Mouse (Mus musculus) heart, embryonic 14.5 days (tissue): ENCODE results near the gene Tas2r116. TPM values are rescaled to one million over a fixed set of nuclear protein-coding genes. Genes with fewer than 3 reads are reported as not detected.

Experiments used
- ATAC-seq: fragments of 200-750 bp; cut with Nextera tagmentation; 2 replicates; pipeline ENCODE4 v1.8.0; 2017; ENCODE audit warnings: low read depth, moderate TSS enrichment; ENCODE audit not compliant: insufficient number of reproducible peaks, insufficient read depth, low FRiP score
- H3K27ac ChIP-seq, 2 experiments: fragments of 200-500 bp in 1 of 2; fragments of 300-500 bp in 1 of 2; sonication (generic) in 1 of 2; replicated peaks in 1 of 2; 2 replicates each; pipeline ENCODE4 v1.5.1; 2012 to 2014; ENCODE audit warnings: low read depth in 2 of 2, low read length in 2 of 2, control low read depth in 1 of 2, mild to moderate bottlenecking in 1 of 2, mixed read lengths in 1 of 2; ENCODE audit not compliant: control insufficient read depth in 1 of 2, insufficient read depth in 1 of 2
- H3K27me3 ChIP-seq: fragments of 300-500 bp; sonication (generic); 2 replicates; pipeline ENCODE4 v1.6.1; 2014; ENCODE audit warnings: mild to moderate bottlenecking, low read length, control low read depth; ENCODE audit not compliant: control insufficient read depth, insufficient read depth
- H3K36me3 ChIP-seq: fragments of 300-500 bp; sonication (generic); 2 replicates; pipeline ENCODE4 v1.6.1; 2014; ENCODE audit warnings: mild to moderate bottlenecking, control low read depth, low read length, mixed read lengths; ENCODE audit not compliant: control insufficient read depth, insufficient read depth
- H3K4me1 ChIP-seq, 2 experiments: fragments of 200-500 bp in 1 of 2; fragments of 300-500 bp in 1 of 2; sonication (generic) in 1 of 2; 2 replicates each; pipeline ENCODE4 v1.6.1; 2012 to 2014; ENCODE audit warnings: low read length in 2 of 2, control low read depth in 1 of 2, mixed read lengths in 1 of 2; ENCODE audit not compliant: control insufficient read depth in 2 of 2, insufficient read depth in 2 of 2
- H3K4me2 ChIP-seq: fragments of 300-500 bp; sonication (generic); 2 replicates; pipeline ENCODE4 v1.6.1; 2014; ENCODE audit warnings: mild to moderate bottlenecking, low read length
- H3K4me3 ChIP-seq, 2 experiments: fragments of 200-500 bp in 1 of 2; fragments of 300-500 bp in 1 of 2; sonication (generic) in 1 of 2; 2 replicates each; pipeline ENCODE4 v1.5.1; 2012 to 2014; ENCODE audit warnings: low read length in 2 of 2, mild to moderate bottlenecking in 2 of 2, control low read depth in 1 of 2, low read depth in 1 of 2, moderate library complexity in 1 of 2; ENCODE audit not compliant: control insufficient read depth in 1 of 2, insufficient read depth in 1 of 2
- H3K9ac ChIP-seq: fragments of 300-500 bp; sonication (generic); 2 replicates; pipeline ENCODE4 v1.6.1; 2014; ENCODE audit warnings: mild to moderate bottlenecking, low read length
- H3K9me3 ChIP-seq: fragments of 300-500 bp; sonication (generic); 2 replicates; pipeline ENCODE4 v1.6.1; 2016; ENCODE audit warnings: low read length, control low read depth; ENCODE audit not compliant: control insufficient read depth
- WGBS: fragments of 180-500 bp; shearing (Covaris S2); extraction: QIAGEN DNeasy Blood & Tissue Kit; methylation state at CpG from one replicate; pipeline ENCODE4 v1.1.7; 2014; 5-methylcytosine and 5-hydroxymethylcytosine counted together
- polyA plus RNA-seq: library from polyadenylated mRNA; unstranded; fragments of >200 nt; fragmentation: Nextera tagmentation; extraction: Ambion mirVana; gene quantifications from 2 replicates; pipeline ENCODE4 v1.2.1, GENCODE M21; 2014

Gene Tas2r116
- not detected in 2 replicates for polyA plus RNA-seq

GRCm38 (mm10) chr6:132855138-132855537 lies at the start of gene Tas2r116:
Gene Tas2r116 (plus strand): TSS chr6:132855438.
- Histone ChIP-seq H3K4me2 (no peak within 1 kb of the TSS), H3K27me3 (no peaks in the 10 kb centered on the region), H3K36me3 (no peaks in the 10 kb centered on the region), H3K4me3 (no peak within 1 kb of the TSS), H3K9me3 (no peaks in the 10 kb centered on the region), H3K9ac (no peak within 1 kb of the TSS), H3K4me1 (no peaks in the 10 kb centered on the region), H3K27ac (no peak within 1 kb of the TSS)
- WGBS = 61% methylated on average over 1 of the region's 1 CpGs
- ATAC-seq = no peak

- WGBS = 61% methylated on average over 1 of the region's 1 CpGs
- Histone ChIP-seq H3K27ac (no peak within 1 kb of the TSS), H3K4me2 (no peak within 1 kb of the TSS), H3K9ac (no peak within 1 kb of the TSS), H3K9me3 (no peaks in the 10 kb centered on the region), H3K27me3 (no peaks in the 10 kb centered on the region), H3K4me3 (no peak within 1 kb of the TSS), H3K36me3 (no peaks in the 10 kb centered on the region), H3K4me1 (no peaks in the 10 kb centered on the region)
- ATAC-seq = no peak
Measured at GRCm38 (mm10) chr6:132846842-132847241, 8.4 kb upstream of the Tas2r116 start, which contains the start of gene Tas2r123. Gene Tas2r123 (plus strand): TSS chr6:132847142.

GRCm38 (mm10) chr6:132867708-132868107 lies 12.5 kb downstream of the Tas2r116 start, which contains the start of gene Tas2r110:
Gene Tas2r110 (plus strand): TSS chr6:132868008.
- no peaks in the 10 kb centered on the region for H3K27me3 ChIP-seq
- no peak within 1 kb of the TSS for H3K9ac ChIP-seq
- H3K36me3 ChIP-seq = no peaks in the 10 kb centered on the region
- H3K4me2 ChIP-seq = no peak within 1 kb of the TSS
- H3K4me3 ChIP-seq = no peak within 1 kb of the TSS
- no peak within 1 kb of the TSS for H3K27ac ChIP-seq
- H3K4me1 ChIP-seq = no peaks in the 10 kb centered on the region
- no peak for ATAC-seq
- H3K9me3 ChIP-seq = no peaks in the 10 kb centered on the region

- Histone ChIP-seq H3K27me3 (no peaks in the 10 kb centered on the region), H3K4me1 (no peaks in the 10 kb centered on the region), H3K36me3 (no peaks in the 10 kb centered on the region), H3K4me2 (no peak within 1 kb of the TSS), H3K27ac (no peak within 1 kb of the TSS), H3K9me3 (no peaks in the 10 kb centered on the region), H3K9ac (no peak within 1 kb of the TSS), H3K4me3 (no peak within 1 kb of the TSS)
- no peak for ATAC-seq
- 65% methylated on average over 1 of the region's 1 CpGs for WGBS
Measured at GRCm38 (mm10) chr6:132892711-132893110, 37.5 kb downstream of the Tas2r116 start, which contains the start of gene Tas2r113. Gene Tas2r113 (plus strand): TSS chr6:132893011.

Other genes with a start within 250 kb of the Tas2r116 start
- not detected in 2 replicates for gene A630073D07Rik, start 203.9 kb upstream of the Tas2r116 start, polyA plus RNA-seq
- gene Tas2r120, start 198.5 kb upstream of the Tas2r116 start, polyA plus RNA-seq = not detected in 2 replicates
- gene Tas2r121, start 154.4 kb upstream of the Tas2r116 start, polyA plus RNA-seq = not detected in 2 replicates
- not detected in 2 replicates for gene Tas2r122, start 143.5 kb upstream of the Tas2r116 start, polyA plus RNA-seq
- not detected in 2 replicates for gene Tas2r115, start 117.4 kb upstream of the Tas2r116 start, polyA plus RNA-seq
- not detected in 2 replicates for gene Tas2r124, start 100.7 kb upstream of the Tas2r116 start, polyA plus RNA-seq
- not detected in 2 replicates for gene Tas2r102, start 93.3 kb upstream of the Tas2r116 start, polyA plus RNA-seq
- gene Tas2r136, start 77.3 kb upstream of the Tas2r116 start, polyA plus RNA-seq = not detected in 2 replicates
- gene Tas2r117, start 52.6 kb upstream of the Tas2r116 start, polyA plus RNA-seq = not detected in 2 replicates
- not detected in 2 replicates for gene Tas2r123, start 8.3 kb upstream of the Tas2r116 start, polyA plus RNA-seq
- gene Tas2r110, start 12.6 kb downstream of the Tas2r116 start, polyA plus RNA-seq = not detected in 2 replicates
- gene Tas2r113, start 37.6 kb downstream of the Tas2r116 start, polyA plus RNA-seq = not detected in 2 replicates
- not detected in 2 replicates for gene Tas2r125, start 54.2 kb downstream of the Tas2r116 start, polyA plus RNA-seq
- not detected in 2 replicates for gene Tas2r129, start 95.7 kb downstream of the Tas2r116 start, polyA plus RNA-seq
- gene Tas2r131, start 102.5 kb downstream of the Tas2r116 start, polyA plus RNA-seq = not detected in 2 replicates
- not detected in 2 replicates for gene Tas2r109, start 125.5 kb downstream of the Tas2r116 start, polyA plus RNA-seq
- not detected in 2 replicates for gene Tas2r103, start 181.7 kb downstream of the Tas2r116 start, polyA plus RNA-seq
- gene Tas2r140, start 200.4 kb downstream of the Tas2r116 start, polyA plus RNA-seq = not detected in 2 replicates
- 61.1 and 64.4 TPM in 2 replicates for gene Smim10l1, start 249.5 kb downstream of the Tas2r116 start, polyA plus RNA-seq